Mouse (Mus musculus) c-Kit-positive CD71-negative TER-119-negative erythroid progenitor cells, embryonic 14.5 days (primary cell): ENCODE measurements around the gene Gpc5.
A peak's percentile ranks its signal among the peaks of the same experiment; 100 is the strongest.

Experiments
- DNase-seq: peaks from one replicate; pipeline ENCODE4 v3.0.0-alpha.2; 2013; ENCODE audit warnings: low read depth

Gene Gpc5

GRCm38 (mm10) chr14:115365320-115365935 lies 273.4 kb downstream of the Gpc5 start:
- no peak for DNase-seq

GRCm38 (mm10) chr14:115369611-115370167 lies 277.7 kb downstream of the Gpc5 start:
- DNase-seq, result no peak

GRCm38 (mm10) chr14:115371131-115371530 lies 279.1 kb downstream of the Gpc5 start:
- DNase-seq, result peak; percentile 12

GRCm38 (mm10) chr14:115391831-115392230 lies 299.8 kb downstream of the Gpc5 start:
- DNase-seq, result no peak

- peak; percentile 30 for DNase-seq
These were observed 301.0 kb downstream of the Gpc5 start for GRCm38 (mm10) chr14:115392894-115393524.

- DNase-seq, result no peak
These were observed 314.6 kb downstream of the Gpc5 start for GRCm38 (mm10) chr14:115406596-115406995.

- no peak for DNase-seq
These were observed 315.4 kb downstream of the Gpc5 start for GRCm38 (mm10) chr14:115407309-115407930.

GRCm38 (mm10) chr14:115410881-115411280 lies 318.9 kb downstream of the Gpc5 start:
- no peak for DNase-seq

GRCm38 (mm10) chr14:115411513-115412174 lies 319.6 kb downstream of the Gpc5 start:
- no peak for DNase-seq

GRCm38 (mm10) chr14:115412821-115413220 lies 320.8 kb downstream of the Gpc5 start:
- DNase-seq, result no peak

GRCm38 (mm10) chr14:115413429-115413828 lies 321.4 kb downstream of the Gpc5 start:
- no peak for DNase-seq

- DNase-seq, result no peak
These were observed 322.5 kb downstream of the Gpc5 start for GRCm38 (mm10) chr14:115414545-115414944.

- DNase-seq, result no peak
These were observed 340.0 kb downstream of the Gpc5 start for GRCm38 (mm10) chr14:115431967-115432366.

GRCm38 (mm10) chr14:115432368-115432767 lies 340.4 kb downstream of the Gpc5 start:
- DNase-seq, result no peak

GRCm38 (mm10) chr14:115436617-115437016 lies 344.6 kb downstream of the Gpc5 start:
- DNase-seq, result no peak

GRCm38 (mm10) chr14:115444789-115445770 lies 353.1 kb downstream of the Gpc5 start:
- DNase-seq, result no peak

GRCm38 (mm10) chr14:115450938-115451337 lies 358.9 kb downstream of the Gpc5 start:
- DNase-seq, result no peak

GRCm38 (mm10) chr14:115467960-115468359 lies 375.9 kb downstream of the Gpc5 start:
- no peak for DNase-seq

- peak; percentile 20 for DNase-seq
These were observed 383.2 kb downstream of the Gpc5 start for GRCm38 (mm10) chr14:115475234-115475633.

- no peak for DNase-seq
These were observed 385.3 kb downstream of the Gpc5 start for GRCm38 (mm10) chr14:115477360-115477759.

GRCm38 (mm10) chr14:115485090-115485489 lies 393.1 kb downstream of the Gpc5 start:
- DNase-seq, result no peak
